Mouse (Mus musculus) large intestine, adult 2 months (tissue): ENCODE results near the gene Fzd5. TPM values are rescaled to one million over a fixed set of nuclear protein-coding genes. Genes with fewer than 3 reads are reported as not detected.

Source experiments
- DNase-seq: peaks from one replicate; pipeline ENCODE4 v3.0.0-alpha.2; 2012; ENCODE audit warnings: low read depth, low spot score
- WGBS: fragments of 180-500 bp; shearing (Covaris S2); methylation state at CpG from one replicate; pipeline ENCODE4 v1.1.7; 2018; 5-methylcytosine and 5-hydroxymethylcytosine counted together
- polyA plus RNA-seq: library from polyadenylated mRNA; depleted of rRNA; stranded (reverse); fragments of >200 nt; gene quantifications from 2 replicates; pipeline ENCODE4 v1.2.3, GENCODE M21; 2012; rRNA removed

Gene Fzd5
- polyA plus RNA-seq, 1 experiment: 36.4 TPM

- peak; percentile 80 for DNase-seq
- under 1% methylated on average over 70 of the region's 71 CpGs for WGBS
Measured at GRCm38 (mm10) chr1:64690213-64691013, 47.1 kb downstream of the Fzd5 start, which contains the start of gene Ccnyl1. Ccnyl1 (plus strand) TSS chr1:64690455.

- WGBS: 22% methylated on average over 9 of the region's 9 CpGs
- no peak for DNase-seq
Measured at GRCm38 (mm10) chr1:64689561-64690212, 47.9 kb downstream of the Fzd5 start.

- no peak for DNase-seq
- 91% methylated on average over 4 of the region's 4 CpGs for WGBS
Measured at GRCm38 (mm10) chr1:64688046-64688445, 49.5 kb downstream of the Fzd5 start.

- no peak for DNase-seq
- 94% methylated on average over 2 of the region's 2 CpGs for WGBS
Measured at GRCm38 (mm10) chr1:64684440-64684839, 53.1 kb downstream of the Fzd5 start.

- no peak for DNase-seq
- 92% methylated on average over 3 of the region's 3 CpGs for WGBS
Measured at GRCm38 (mm10) chr1:64683039-64683438, 54.5 kb downstream of the Fzd5 start.

GRCm38 (mm10) chr1:64681499-64681898 is 56.1 kb downstream of the Fzd5 start:
- 94% methylated on average over 3 of the region's 3 CpGs for WGBS
- no peak for DNase-seq

Other genes with a start within 250 kb of the Fzd5 start
- 7.6 and 14.2 TPM in 2 replicates for gene Creb1, start 205.1 kb downstream of the Fzd5 start, polyA plus RNA-seq
- gene Mettl21a, start 120.5 kb downstream of the Fzd5 start, polyA plus RNA-seq: 7.7 and 8.0 TPM in 2 replicates
- gene Ccnyl1, start 47.3 kb downstream of the Fzd5 start, polyA plus RNA-seq: 11.3 and 21.9 TPM in 2 replicates
- 2.7 and 4.1 TPM in 2 replicates for gene Plekhm3, start 219.1 kb upstream of the Fzd5 start, polyA plus RNA-seq